11 mouse cellular contexts compared by ENCODE assay signal in genomic region chr14:121164866-121165265, GRCm38 (mm10).
DNase-seq lines count a peak whose midpoint lies in the region; ATAC-seq and TF ChIP-seq lines count a peak whose summit lies in the region.
"Had no signal": no experiment of that assay in that cellular context is flagged by ENCODE, and none has a peak within 500 bp of the region (broad histone marks: within the 10 kb centered on the region; RNA-seq: fewer than 3 reads in every experiment).

No protein-coding gene starts in this region.

- no peaks in the 10 kb centered on the region for H3K36me3 ChIP-seq in liver, postnatal 0 days (replicated peaks; ENCODE audit: insufficient read depth, low read length)

- DNase-seq in heart, adult 11 months, result peak; percentile 94
- no peak for DNase-seq in heart, postnatal 25 days (ENCODE audit: low spot score)
- no peak for DNase-seq in liver, postnatal 0 days
- DNase-seq in liver, result no peak
- peak; percentile 36 for DNase-seq in lung, postnatal 36 days
- DNase-seq in ovary, postnatal 14 days (ENCODE audit: low spot score), result no peak
- DNase-seq: adrenal gland, postnatal 36 days; layer of hippocampus, postnatal 36 days; right cerebral cortex, postnatal 4 days had no signal

- no peak for TF ChIP-seq CTCF in liver, postnatal 0 days (IDR thresholded peaks at IDR 0.05; ENCODE audit: low read depth)

- H3K9me3 ChIP-seq in liver, postnatal 0 days (ENCODE audit: low read length), result no peaks in the 10 kb centered on the region

- WGBS in liver, postnatal 0 days (ENCODE audit: insufficient replicate concordance), result 68% methylated on average over 1 of the region's 1 CpGs

- no peaks in the 10 kb centered on the region for H3K27me3 ChIP-seq in liver, postnatal 0 days (ENCODE audit: insufficient read depth, low read length)

- H3K4me2 ChIP-seq in liver, postnatal 0 days (ENCODE audit: low read depth, low read length), result no peak overlapping the region

- ATAC-seq in liver, postnatal 0 days, result peak; percentile 36; the same call in 1 of the 2 replicates
- no peak for ATAC-seq in megakaryocyte-erythroid progenitor cell, adult 5-6 weeks (replicated peaks; ENCODE audit: low FRiP score, low TSS enrichment, poor library complexity, severe bottlenecking)

- no peak for TF ChIP-seq EP300 in liver, postnatal 0 days (IDR thresholded peaks at IDR 0.05; ENCODE audit: low read depth)

- no peaks in the 10 kb centered on the region for H3K4me1 ChIP-seq in liver, postnatal 0 days (ENCODE audit: insufficient read depth)
- no peaks in the 10 kb centered on the region for H3K4me1 ChIP-seq in brown adipose tissue, adult 24 weeks (ENCODE audit: control insufficient read depth, insufficient read depth, insufficient read length, low read length)

- no peak overlapping the region for H3K27ac ChIP-seq in liver, postnatal 0 days (ENCODE audit: low read depth)
- H3K27ac ChIP-seq in brown adipose tissue, adult 24 weeks (replicated peaks; ENCODE audit: low read depth, low read length), result peak overlapping the region; percentile 45

- no peak overlapping the region for H3K4me3 ChIP-seq in liver, postnatal 0 days (ENCODE audit: low read depth, low read length)
- H3K4me3 ChIP-seq in brown adipose tissue, adult 24 weeks (ENCODE audit: insufficient read depth, low read depth, low read length), result no peak overlapping the region

- no peak overlapping the region for H3K9ac ChIP-seq in liver, postnatal 0 days (replicated peaks)

- intact Hi-C loops in heart, postnatal 25 days (cut with DNase I), result loop anchor here (5.0 kb wide), 2 partner anchors 38 to 128 kb away; partner anchors contain the start of gene Farp1

Comparison
In these comparisons a context has a peak if more than half of its experiments do, and no peak if none do; other contexts are left out.
1. DNase-seq: peak in heart, adult 11 months (single experiment) and lung, postnatal 36 days (single experiment); none in heart, postnatal 25 days (single experiment), liver, postnatal 0 days (single experiment), liver (single experiment) and ovary, postnatal 14 days (single experiment).